Mouse (Mus musculus) brain, embryonic 18.5 days (tissue): ENCODE measurements around the gene Med31.
"Not testable (repeated sequence)": the region's sequence is repeated elsewhere in the genome, so short reads cannot be mapped to it uniquely, and the experiment has no call there.

Source experiments
- DNase-seq: peaks from one replicate; pipeline ENCODE4 v3.0.0-alpha.2; 2012; ENCODE audit warnings: low read depth, low spot score

The Med31 gene

GRCm38 (mm10) chr11:72203440-72203839 is 12.0 kb downstream of the Med31 start:
- no peak for DNase-seq

- DNase-seq = no peak
Observed at GRCm38 (mm10) chr11:72196506-72196905, 18.9 kb downstream of the Med31 start.

- DNase-seq = no peak
Observed at GRCm38 (mm10) chr11:72194259-72194658, 21.1 kb downstream of the Med31 start.

- no peak for DNase-seq
Observed at GRCm38 (mm10) chr11:72190857-72191256, 24.5 kb downstream of the Med31 start.

- DNase-seq = no peak
Observed at GRCm38 (mm10) chr11:72184252-72184651, 31.1 kb downstream of the Med31 start.

GRCm38 (mm10) chr11:72181136-72181535 is 34.3 kb downstream of the Med31 start:
- DNase-seq = no peak

- DNase-seq = no peak
Observed at GRCm38 (mm10) chr11:72180556-72180955, 34.8 kb downstream of the Med31 start.

GRCm38 (mm10) chr11:72176553-72176952 is 38.8 kb downstream of the Med31 start:
- no peak for DNase-seq

GRCm38 (mm10) chr11:72175966-72176365 is 39.4 kb downstream of the Med31 start:
- DNase-seq = no peak

GRCm38 (mm10) chr11:72174721-72175120 is 40.7 kb downstream of the Med31 start:
- DNase-seq = no peak

- DNase-seq = no peak
Observed at GRCm38 (mm10) chr11:72173506-72173905, 41.9 kb downstream of the Med31 start.

GRCm38 (mm10) chr11:72171906-72172305 is 43.5 kb downstream of the Med31 start:
- DNase-seq = not testable (repeated sequence)

- DNase-seq = no peak
Observed at GRCm38 (mm10) chr11:72169871-72170270, 45.5 kb downstream of the Med31 start.

GRCm38 (mm10) chr11:72163198-72163597 is 52.2 kb downstream of the Med31 start:
- DNase-seq = no peak
